Mouse (Mus musculus): Measurements from ENCODE around the gene Lrp3. TPM values are rescaled to one million over a fixed set of nuclear protein-coding genes. Genes with fewer than 3 reads are reported as not detected.

Lrp3 gene
- polyA plus RNA-seq, 1 experiment, result 10.1 TPM

DNA sequence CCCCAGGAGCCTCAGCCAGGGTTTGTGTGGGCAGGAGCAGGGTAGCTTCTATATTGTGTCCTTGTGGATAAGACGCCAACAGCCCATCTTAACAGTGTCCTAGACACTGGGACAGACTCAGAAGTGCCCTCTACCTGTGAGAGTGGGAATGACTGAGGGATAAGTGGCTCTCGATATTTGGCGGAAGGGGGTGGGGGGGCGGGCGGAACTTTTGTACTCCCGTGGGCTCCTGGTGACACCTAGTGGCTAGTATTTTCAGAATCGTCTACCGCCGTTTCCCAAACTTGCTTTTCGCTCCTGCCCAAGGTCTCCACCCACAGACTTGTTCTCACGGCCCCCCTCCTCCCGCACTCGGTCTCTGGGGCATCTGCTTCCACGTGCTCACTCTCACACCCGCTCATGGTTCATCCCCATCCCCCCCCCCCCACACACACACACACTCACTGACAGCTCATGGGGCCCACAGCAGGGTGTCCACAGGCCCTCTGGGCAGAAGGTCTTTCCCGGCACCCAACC lies 43.4 kb downstream of the Lrp3 start:
- Histone ChIP-seq H3K4me3 (replicated peaks; ENCODE audit: extremely low read depth, low read depth, low read length) (no peak overlapping the region), H3K4me1 (ENCODE audit: control insufficient read depth, insufficient read depth, low read length) (0 out of 2 replicates have a peak, but pooled peaks cover 2% of the 10 kb centered on the region)
- 3% methylated on average over 15 of the region's 16 CpGs for WGBS
- TF ChIP-seq POLR2A (IDR thresholded peaks at IDR 0.05; ENCODE audit: borderline replicate concordance, extremely low read depth, low read depth, low read length) (no peak), CTCF (IDR thresholded peaks at IDR 0.05; ENCODE audit: insufficient read depth, low read length) (peak; percentile 48)
- peak; percentile 64 for DNase-seq

DNA sequence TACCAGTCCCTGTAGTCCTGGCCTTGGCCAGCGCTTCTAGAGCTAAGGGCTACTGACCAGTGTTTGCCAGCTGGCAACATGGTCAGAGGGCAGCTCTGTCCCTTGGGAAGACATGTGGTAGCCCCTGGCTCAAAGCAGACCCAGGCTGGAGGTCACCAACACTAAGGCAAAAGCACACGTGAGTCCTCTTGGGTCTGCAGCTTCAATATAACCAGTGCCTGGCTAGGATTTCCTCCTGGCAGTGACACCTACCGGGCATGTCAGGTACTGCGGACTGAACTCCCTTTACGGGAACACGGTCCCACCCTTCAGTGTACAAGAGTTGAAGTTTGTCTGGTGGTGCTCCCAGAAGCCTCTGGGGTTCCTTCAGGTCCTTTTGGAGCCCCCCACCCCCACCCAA lies 46.0 kb downstream of the Lrp3 start:
- peak; percentile 88 for DNase-seq
- Histone ChIP-seq H3K4me1 (ENCODE audit: control insufficient read depth, insufficient read depth, low read length) (0 out of 2 replicates have a peak, but pooled peaks cover 2% of the 10 kb centered on the region), H3K4me3 (replicated peaks; ENCODE audit: extremely low read depth, low read depth, low read length) (no peak overlapping the region)
- 10% methylated on average over 6 of the region's 6 CpGs for WGBS
- no peak for TF ChIP-seq POLR2A (IDR thresholded peaks at IDR 0.05; ENCODE audit: borderline replicate concordance, extremely low read depth, low read depth, low read length)
- peak; percentile 98 for TF ChIP-seq CTCF (IDR thresholded peaks at IDR 0.05; ENCODE audit: insufficient read depth, low read length)

- Histone ChIP-seq H3K4me1 (ENCODE audit: control insufficient read depth, insufficient read depth, low read length) (0 out of 2 replicates have a peak, but pooled peaks cover 2% of the 10 kb centered on the region), H3K4me3 (replicated peaks; ENCODE audit: extremely low read depth, low read depth, low read length) (no peak overlapping the region)
- TF ChIP-seq CTCF (IDR thresholded peaks at IDR 0.05; ENCODE audit: insufficient read depth, low read length) (no peak), POLR2A (IDR thresholded peaks at IDR 0.05; ENCODE audit: borderline replicate concordance, extremely low read depth, low read depth, low read length) (no peak)
- 73% methylated on average over 2 of the region's 2 CpGs for WGBS
- DNase-seq, result no peak
Measured at GRCm38 (mm10) chr7:35167925-35168324, 47.4 kb downstream of the Lrp3 start.

GRCm38 (mm10) chr7:35166988-35167387 lies 48.3 kb downstream of the Lrp3 start:
- TF ChIP-seq POLR2A (IDR thresholded peaks at IDR 0.05; ENCODE audit: borderline replicate concordance, extremely low read depth, low read depth, low read length) (no peak), CTCF (IDR thresholded peaks at IDR 0.05; ENCODE audit: insufficient read depth, low read length) (no peak)
- WGBS, result 72% methylated on average over 5 of the region's 5 CpGs
- Histone ChIP-seq H3K4me1 (ENCODE audit: control insufficient read depth, insufficient read depth, low read length) (0 out of 2 replicates have a peak, but pooled peaks cover 2% of the 10 kb centered on the region), H3K4me3 (replicated peaks; ENCODE audit: extremely low read depth, low read depth, low read length) (no peak overlapping the region)
- no peak for DNase-seq

DNA sequence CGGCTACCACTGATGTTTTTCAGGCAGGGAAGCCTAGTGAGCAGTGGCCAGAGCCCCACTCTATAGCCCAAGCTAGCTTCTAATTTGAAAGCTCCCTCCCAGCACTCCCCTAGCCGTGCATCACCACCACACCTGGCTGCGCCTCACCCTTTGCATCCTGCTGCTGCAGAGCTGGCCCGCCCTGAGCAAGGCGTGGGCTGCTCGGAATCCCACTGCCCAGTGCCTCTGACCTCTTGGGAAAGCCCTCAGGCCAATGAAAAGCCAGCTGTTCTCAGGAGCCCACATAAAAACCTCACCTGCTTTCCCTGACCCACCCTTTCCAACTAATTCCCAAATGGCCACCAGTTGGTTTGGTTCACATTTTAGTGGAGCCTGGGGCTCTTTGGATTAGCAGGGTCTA lies 51.2 kb downstream of the Lrp3 start:
- H3K4me1 ChIP-seq (ENCODE audit: control insufficient read depth, insufficient read depth, low read length), result 0 out of 2 replicates have a peak, but pooled peaks cover under 1% of the 10 kb centered on the region
- no peak for DNase-seq
- no peak overlapping the region for H3K4me3 ChIP-seq (replicated peaks; ENCODE audit: extremely low read depth, low read depth, low read length)
- 84% methylated on average over 6 of the region's 6 CpGs for WGBS
- TF ChIP-seq CTCF (IDR thresholded peaks at IDR 0.05; ENCODE audit: insufficient read depth, low read length) (no peak), POLR2A (IDR thresholded peaks at IDR 0.05; ENCODE audit: borderline replicate concordance, extremely low read depth, low read depth, low read length) (no peak)

- 62% methylated on average over 7 of the region's 7 CpGs for WGBS
- DNase-seq, result no peak
- no peak for TF ChIP-seq CTCF (IDR thresholded peaks at IDR 0.05; ENCODE audit: insufficient read depth, low read length)
- TF ChIP-seq POLR2A (IDR thresholded peaks at IDR 0.05; ENCODE audit: borderline replicate concordance, extremely low read depth, low read depth, low read length), result no peak
- Histone ChIP-seq H3K4me3 (replicated peaks; ENCODE audit: extremely low read depth, low read depth, low read length) (no peak overlapping the region), H3K4me1 (ENCODE audit: control insufficient read depth, insufficient read depth, low read length) (no peaks in the 10 kb centered on the region)
Measured at GRCm38 (mm10) chr7:35163600-35163999, 51.7 kb downstream of the Lrp3 start.

DNA sequence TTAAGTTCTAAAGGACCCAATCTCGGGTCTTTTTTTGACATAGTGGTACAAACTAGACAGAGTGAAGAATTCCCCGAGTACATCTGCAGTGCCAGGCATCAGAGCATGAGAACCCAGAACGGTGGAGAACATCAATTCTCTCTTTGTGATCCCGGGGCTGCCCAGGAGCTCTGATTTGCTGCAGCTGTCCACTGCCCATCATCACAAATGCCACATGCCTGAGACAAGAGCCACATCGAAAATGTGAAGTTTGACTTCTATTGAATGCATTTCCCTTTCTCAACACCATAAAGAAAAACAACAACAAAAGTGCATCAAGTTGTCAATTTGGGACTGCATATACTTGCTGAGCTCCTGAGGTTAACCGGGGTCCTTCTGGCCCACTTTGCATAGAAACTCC lies 52.9 kb downstream of the Lrp3 start:
- H3K4me1 ChIP-seq (ENCODE audit: control insufficient read depth, insufficient read depth, low read length), result no peaks in the 10 kb centered on the region
- no peak for TF ChIP-seq POLR2A (IDR thresholded peaks at IDR 0.05; ENCODE audit: borderline replicate concordance, extremely low read depth, low read depth, low read length)
- no peak for TF ChIP-seq CTCF (IDR thresholded peaks at IDR 0.05; ENCODE audit: insufficient read depth, low read length)
- DNase-seq, result no peak
- WGBS, result 78% methylated on average over 6 of the region's 6 CpGs
- H3K4me3 ChIP-seq (replicated peaks; ENCODE audit: extremely low read depth, low read depth, low read length), result no peak overlapping the region

GRCm38 (mm10) chr7:35157512-35157911 lies 57.8 kb downstream of the Lrp3 start:
- 50% methylated on average over 3 of the region's 3 CpGs for WGBS
- TF ChIP-seq POLR2A (IDR thresholded peaks at IDR 0.05; ENCODE audit: borderline replicate concordance, extremely low read depth, low read depth, low read length) (no peak), CTCF (IDR thresholded peaks at IDR 0.05; ENCODE audit: insufficient read depth, low read length) (no peak)
- DNase-seq, result no peak

GRCm38 (mm10) chr7:35156561-35157477 lies 58.5 kb downstream of the Lrp3 start:
- no peak for TF ChIP-seq POLR2A (IDR thresholded peaks at IDR 0.05; ENCODE audit: borderline replicate concordance, extremely low read depth, low read depth, low read length)
- TF ChIP-seq CTCF (IDR thresholded peaks at IDR 0.05; ENCODE audit: insufficient read depth, low read length), result no peak
- H3K4me3 ChIP-seq (replicated peaks; ENCODE audit: extremely low read depth, low read depth, low read length), result no peak overlapping the region
- 45% methylated on average over 16 of the region's 16 CpGs for WGBS
- no peak for DNase-seq
- H3K4me1 ChIP-seq (ENCODE audit: control insufficient read depth, insufficient read depth, low read length), result 0 out of 2 replicates have a peak, but pooled peaks cover 2% of the 10 kb centered on the region

More at GRCm38 (mm10) chr7:35157512-35157911, 57.8 kb downstream of the Lrp3 start:
- Histone ChIP-seq H3K4me1 (ENCODE audit: control insufficient read depth, insufficient read depth, low read length) (0 out of 2 replicates have a peak, but pooled peaks cover 2% of the 10 kb centered on the region), H3K4me3 (replicated peaks; ENCODE audit: extremely low read depth, low read depth, low read length) (no peak overlapping the region)
